Mouse (Mus musculus): ENCODE results near the gene Ccdc88a.
A peak's percentile ranks its signal among the peaks of the same experiment; 100 is the strongest.

The Ccdc88a gene

GRCm38 (mm10) chr11:29373396-29374273 is at the start of gene Ccdc88a:
Gene Ccdc88a, plus strand, starts transcription at chr11:29373658.
- peak; percentile 99 for DNase-seq (ENCODE audit: extremely low spot score)

DNA sequence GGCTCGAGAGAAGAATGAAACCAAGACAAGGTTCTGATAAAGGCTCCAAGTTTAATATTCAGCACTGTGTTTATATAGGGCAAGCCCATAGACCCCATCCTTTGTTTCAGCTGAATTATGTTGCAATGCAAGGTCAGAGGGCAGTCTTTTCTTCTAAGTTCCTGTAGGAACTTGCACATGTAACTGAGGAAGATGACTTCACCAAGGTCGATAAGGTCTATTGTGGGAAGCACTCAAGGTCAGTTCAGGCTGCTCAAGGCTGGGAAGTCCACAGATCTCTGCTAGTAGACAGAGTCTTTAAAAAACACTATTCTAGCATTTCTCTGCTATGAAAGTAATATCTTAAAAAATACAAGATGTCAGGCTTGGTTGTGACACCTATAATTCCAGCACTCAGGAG is 38.0 kb upstream of the Ccdc88a start:
- DNase-seq (ENCODE audit: extremely low spot score): no peak

DNA sequence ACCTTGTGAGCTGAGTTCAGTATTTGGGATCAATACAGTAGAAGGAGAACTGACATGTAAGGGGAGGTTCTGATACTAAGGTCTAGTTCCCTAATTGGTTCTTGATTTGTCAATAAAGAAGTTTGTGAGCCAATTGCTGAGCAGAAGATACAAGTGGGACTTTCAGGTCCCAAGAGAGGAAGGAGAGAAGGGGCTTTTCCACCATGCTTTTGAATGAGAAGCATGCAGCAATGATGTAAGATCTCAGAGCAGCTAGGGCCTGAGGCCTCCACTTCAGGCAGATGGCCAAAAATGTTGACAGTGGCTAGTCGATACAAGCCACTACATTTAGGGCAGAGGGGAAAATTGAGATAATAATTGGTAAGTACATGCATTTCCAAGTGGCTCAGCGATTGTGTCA is 32.2 kb upstream of the Ccdc88a start:
- DNase-seq (ENCODE audit: extremely low spot score): no peak

- no peak for DNase-seq (ENCODE audit: extremely low spot score)
These were observed 28.4 kb upstream of the Ccdc88a start for GRCm38 (mm10) chr11:29344891-29345657.

DNA sequence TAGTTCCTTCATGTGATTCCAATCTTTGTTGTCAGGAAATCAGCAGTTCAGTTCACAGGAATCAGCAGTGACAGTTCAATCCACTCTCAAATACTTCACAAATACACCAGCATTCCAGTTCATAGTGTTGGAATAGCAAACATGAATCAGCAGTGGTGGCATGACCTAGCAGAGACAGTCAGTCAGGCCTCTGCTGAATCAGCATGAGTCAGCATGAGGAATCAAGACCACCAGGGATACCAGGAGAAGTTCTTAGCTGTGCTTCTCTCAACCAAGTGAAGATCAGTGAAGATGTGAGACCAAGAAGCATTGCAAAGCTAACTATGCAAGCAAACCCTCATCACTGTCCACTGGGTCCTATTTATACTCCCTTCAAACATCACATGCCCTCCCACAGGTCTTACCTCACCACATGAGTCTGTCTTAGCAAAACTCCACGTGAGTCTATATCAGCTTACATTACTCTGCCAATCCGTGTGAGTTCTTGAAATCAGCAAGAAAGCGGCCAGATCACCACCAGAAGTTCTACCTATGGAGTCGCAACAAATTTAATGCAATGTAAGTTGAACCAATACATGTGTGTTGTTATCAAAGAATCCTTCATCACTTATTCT is 27.7 kb upstream of the Ccdc88a start:
- DNase-seq (ENCODE audit: extremely low spot score): no peak

- DNase-seq (ENCODE audit: extremely low spot score): no peak
These were observed 22.6 kb upstream of the Ccdc88a start for GRCm38 (mm10) chr11:29350891-29351290.

- DNase-seq (ENCODE audit: extremely low spot score): no peak
These were observed 21.2 kb upstream of the Ccdc88a start for GRCm38 (mm10) chr11:29352214-29352613.

DNA sequence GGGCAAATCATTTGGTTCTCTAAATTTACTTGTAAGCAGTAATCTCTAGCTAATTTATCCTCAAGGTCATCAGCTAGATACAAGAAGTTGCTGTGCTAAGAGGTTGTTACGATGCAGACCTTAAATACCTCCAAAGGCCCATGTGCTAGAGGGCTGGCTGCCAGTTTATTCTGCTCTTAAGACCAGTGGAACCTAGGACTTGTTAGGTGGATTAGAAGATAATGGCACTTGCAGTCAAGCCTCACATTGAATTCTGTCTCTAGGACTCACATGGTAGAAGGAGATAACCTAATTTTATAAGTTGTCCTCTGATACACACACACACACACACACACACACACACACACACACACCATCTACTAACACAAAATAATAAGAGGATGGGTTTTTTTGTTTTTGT is 5.3 kb upstream of the Ccdc88a start:
- DNase-seq (ENCODE audit: extremely low spot score): no peak

GRCm38 (mm10) chr11:29373050-29373395 is 435 bp upstream of the Ccdc88a start:
- no peak for DNase-seq (ENCODE audit: extremely low spot score)

DNA sequence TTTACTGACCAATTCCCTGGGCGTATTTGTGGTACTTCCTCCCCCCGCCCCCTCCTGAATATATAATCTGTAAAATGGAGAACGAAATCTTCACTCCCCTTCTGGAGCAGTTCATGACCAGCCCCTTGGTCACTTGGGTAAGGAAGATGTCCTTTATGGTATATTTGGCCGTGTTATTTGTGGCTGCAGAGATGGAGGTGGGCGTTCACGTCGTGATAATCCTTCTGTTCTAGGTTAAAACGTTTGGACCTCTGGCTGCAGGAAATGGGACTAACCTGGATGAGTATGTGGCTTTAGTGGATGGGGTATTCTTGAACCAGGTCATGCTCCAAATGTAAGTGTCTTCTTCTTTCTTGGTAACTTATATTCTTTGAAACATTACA is 807 bp downstream of the Ccdc88a start:
- no peak for DNase-seq (ENCODE audit: extremely low spot score)

DNA sequence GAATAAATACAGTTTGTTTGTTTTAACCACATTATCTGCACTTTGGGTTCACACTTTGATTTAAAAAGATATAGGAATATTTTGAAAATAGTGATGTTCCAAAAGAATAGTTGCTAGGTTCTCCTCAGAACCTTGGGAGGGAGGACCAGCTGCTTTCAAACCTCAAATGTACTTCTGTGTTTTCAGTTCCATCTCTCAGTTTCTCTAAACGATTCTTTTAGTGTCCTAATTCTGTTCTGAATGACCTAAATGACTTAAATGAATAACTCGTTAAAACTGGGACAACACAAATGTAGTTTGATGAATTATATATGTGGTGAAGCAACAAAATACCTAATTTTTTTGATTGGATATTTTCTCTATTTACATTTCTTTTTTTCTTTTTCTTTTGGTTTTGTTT is 3.2 kb downstream of the Ccdc88a start:
- no peak for DNase-seq (ENCODE audit: extremely low spot score)

GRCm38 (mm10) chr11:29378751-29379150 is 5.3 kb downstream of the Ccdc88a start:
- DNase-seq (ENCODE audit: extremely low spot score): no peak

- no peak for DNase-seq (ENCODE audit: extremely low spot score)
These were observed 10.0 kb downstream of the Ccdc88a start for GRCm38 (mm10) chr11:29383493-29383892.

DNA sequence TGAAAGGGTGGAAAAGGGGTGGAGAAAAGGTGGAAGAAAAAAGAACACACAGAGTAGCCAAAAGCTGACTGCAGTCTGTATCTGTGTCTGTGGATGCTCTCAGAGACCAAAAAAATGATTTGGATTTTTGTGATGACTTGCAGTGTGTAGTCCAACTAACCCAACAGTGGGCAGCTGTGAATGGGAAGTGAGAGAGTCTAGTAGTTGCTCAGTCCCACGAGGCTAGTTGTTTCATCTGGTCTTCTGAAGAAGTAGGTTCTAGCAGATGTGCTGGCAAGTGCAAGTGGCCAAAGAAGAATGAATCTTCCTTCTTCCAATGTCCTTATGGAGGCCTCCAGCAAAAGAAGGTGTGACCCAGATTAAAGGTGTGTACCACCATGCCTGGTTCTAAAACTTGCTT is 10.5 kb downstream of the Ccdc88a start:
- no peak for DNase-seq (ENCODE audit: extremely low spot score)

- DNase-seq (ENCODE audit: extremely low spot score): no peak
These were observed 11.2 kb downstream of the Ccdc88a start for GRCm38 (mm10) chr11:29384617-29385016.

DNA sequence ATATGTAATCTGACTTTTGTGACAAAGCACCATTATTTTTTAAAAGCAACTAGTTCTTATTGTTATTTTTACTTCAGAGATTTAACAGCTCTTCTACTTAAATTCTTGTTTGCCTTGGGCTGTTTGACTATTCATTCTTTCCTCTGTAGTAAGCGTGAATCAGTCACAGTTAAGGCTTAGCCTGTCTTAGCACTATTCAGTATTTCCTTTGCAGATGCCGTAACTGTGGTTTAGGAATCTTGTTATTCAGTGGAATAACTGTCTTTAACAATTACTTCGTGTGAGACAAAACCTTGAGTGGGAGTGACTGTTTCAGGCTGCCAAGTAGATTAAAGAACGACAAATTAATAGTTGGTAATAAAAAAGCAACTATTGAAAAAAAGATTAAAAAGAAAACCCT is 16.5 kb downstream of the Ccdc88a start:
- DNase-seq (ENCODE audit: extremely low spot score): no peak

DNA sequence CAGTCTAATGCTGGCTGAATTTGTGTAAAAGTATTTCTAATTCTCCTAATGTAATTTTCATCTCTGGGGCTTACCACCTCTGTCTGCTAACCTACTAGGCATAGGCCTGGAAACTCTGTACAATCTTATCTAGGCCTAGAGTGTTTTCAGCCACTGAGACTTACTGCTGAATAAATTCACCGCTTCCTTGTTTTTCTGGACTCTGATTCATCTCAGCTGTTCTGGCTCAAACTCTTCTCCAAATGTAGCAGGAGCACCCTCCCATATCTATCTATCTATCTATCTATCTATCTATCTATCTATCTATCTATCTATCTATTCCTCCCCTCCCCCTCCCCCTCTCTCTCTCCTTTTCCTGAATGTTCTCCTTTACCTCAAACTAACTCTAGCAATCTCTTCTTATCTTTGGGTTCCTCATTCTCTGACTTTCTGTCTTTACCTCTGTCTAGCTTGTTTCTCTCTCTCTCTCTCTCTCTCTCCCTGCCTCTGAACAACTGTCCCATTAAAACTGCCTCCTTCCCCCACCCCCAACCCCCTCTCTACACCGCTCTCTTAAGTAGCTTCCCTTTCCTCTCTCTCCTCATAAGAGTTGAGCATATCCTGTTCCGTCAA is 21.8 kb downstream of the Ccdc88a start:
- DNase-seq (ENCODE audit: extremely low spot score): no peak

DNA sequence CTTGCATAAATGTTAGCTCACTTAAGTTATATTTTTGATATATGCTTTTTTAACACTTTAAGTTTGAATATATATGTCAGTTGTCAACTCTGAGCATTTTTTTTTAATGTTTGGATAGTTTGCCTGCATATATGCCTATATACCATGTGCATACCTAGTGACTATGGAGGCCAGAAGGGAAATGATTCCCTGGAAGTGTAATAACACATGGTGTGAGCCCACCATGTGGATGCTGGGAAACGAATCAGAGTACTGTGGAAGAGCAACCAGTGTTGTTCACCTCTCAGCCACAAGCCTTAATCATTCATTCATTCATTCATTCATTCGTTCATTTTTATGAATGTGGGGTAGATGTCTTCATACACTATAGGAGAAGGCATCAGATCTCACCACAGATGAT is 26.9 kb downstream of the Ccdc88a start:
- DNase-seq (ENCODE audit: extremely low spot score): no peak

DNA sequence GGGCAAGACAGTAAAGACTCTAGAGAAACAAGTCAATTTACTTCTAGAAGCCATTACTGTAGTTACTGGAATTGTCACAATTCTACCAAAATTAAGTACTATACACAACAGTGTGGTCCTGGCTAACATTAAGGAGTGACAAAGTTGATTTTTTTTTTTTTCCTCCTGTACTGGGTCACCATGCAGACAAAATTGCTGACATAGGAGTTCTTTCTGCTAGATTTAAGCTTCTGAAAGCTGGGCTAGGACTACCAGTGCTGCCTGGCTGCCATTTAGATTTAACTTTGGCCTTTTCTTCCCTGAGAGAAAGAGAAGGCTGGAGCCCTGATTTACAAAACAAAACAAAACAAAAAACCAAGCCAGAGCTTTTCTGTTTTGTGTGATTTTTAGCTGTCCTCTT is 32.8 kb downstream of the Ccdc88a start:
- no peak for DNase-seq (ENCODE audit: extremely low spot score)

- no peak for DNase-seq (ENCODE audit: extremely low spot score)
These were observed 50.0 kb downstream of the Ccdc88a start for GRCm38 (mm10) chr11:29423496-29423895.

DNA sequence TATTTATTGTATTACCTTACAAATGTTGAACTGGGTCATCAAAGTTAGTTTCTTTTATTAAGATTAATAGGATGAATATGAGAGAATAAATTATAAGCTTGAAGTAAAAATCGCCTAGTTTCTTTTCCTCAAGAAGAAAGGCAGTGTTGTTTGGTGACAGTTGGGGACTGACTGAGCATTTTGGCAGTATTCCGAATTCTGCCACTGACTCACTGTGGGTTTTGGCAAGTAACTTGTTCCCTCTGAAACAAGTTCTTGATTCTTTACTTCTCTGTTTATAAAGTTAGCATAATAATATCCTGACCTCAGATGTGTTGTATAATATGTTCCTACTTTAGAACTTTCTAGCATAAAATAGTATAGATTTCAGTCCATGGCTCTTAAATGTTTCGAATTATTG is 55.3 kb downstream of the Ccdc88a start:
- no peak for DNase-seq (ENCODE audit: extremely low spot score)

DNA sequence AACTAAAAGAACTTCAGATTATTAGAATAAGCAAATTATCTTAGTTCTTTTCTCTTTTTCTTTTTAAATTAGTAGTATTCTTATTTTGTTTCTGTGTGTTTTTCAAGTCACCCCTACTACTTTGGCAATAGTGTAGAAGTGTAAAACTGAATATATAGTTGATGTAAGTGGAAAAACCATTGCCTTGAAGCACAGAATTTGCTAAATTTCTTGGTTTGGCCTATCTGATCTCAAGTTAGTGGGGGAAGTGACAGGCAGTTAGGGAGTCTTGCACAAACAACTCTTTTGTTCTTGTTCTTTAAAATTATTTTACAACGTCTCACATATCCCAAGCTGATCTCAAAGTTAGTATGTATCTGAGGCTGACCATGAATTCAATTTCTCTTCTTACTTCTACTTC is 57.6 kb downstream of the Ccdc88a start:
- DNase-seq (ENCODE audit: extremely low spot score): no peak
